8 mouse cellular contexts compared by ENCODE assay signal in the genomic region with DNA sequence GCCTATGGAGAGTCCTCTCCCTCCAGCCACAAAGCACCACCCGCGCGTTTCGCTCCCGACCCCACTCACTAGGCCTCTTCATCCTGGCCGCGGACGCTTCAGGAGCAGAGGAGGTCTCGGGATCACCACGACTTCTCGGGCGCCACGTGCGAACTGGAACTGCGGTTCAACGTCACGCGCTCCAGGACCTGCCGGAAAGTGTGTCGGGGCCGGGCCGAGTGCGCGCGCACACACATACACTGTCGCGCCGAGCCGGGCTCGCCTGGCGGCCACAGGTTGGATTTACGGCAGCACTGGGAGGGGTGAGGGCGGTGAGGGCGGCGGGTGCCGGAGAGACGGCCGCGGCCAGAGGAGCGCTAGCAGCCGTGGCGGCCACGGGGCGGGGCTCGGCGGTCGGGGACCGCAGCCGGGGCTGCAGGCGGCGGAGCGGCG. TPM values are rescaled to one million over a fixed set of nuclear protein-coding genes. Genes with fewer than 3 reads are reported as not detected.
DNase-seq lines count a peak whose midpoint lies in the region; ATAC-seq lines count a peak whose summit lies in the region.

A gene (plus strand): TSS at position 279 of the 432 bp plus-strand sequence.
A gene (minus strand): TSS at position 293 of the 432 bp plus-strand sequence.

- H3K4me3 ChIP-seq in hindbrain, embryonic 11.5 days (ENCODE audit: low read depth, low read length): peak within 1 kb of the TSS; percentile 66

- WGBS in hindbrain, embryonic 11.5 days: under 1% methylated on average over 45 of the region's 53 CpGs

- H3K9ac ChIP-seq in hindbrain, embryonic 11.5 days (ENCODE audit: low read depth, low read length): peak within 1 kb of the TSS; percentile 93

- H3K27me3 ChIP-seq in hindbrain, embryonic 11.5 days (ENCODE audit: control insufficient read depth, insufficient read depth, low read length): no peaks in the 10 kb centered on the region

- peak within 1 kb of the TSS; percentile 63 for H3K4me2 ChIP-seq in hindbrain, embryonic 11.5 days (replicated peaks; ENCODE audit: low read depth, low read length)

- peak within 1 kb of the TSS; percentile 98 for H3K27ac ChIP-seq in hindbrain, embryonic 11.5 days (ENCODE audit: low read depth, low read length)

- 0 out of 2 replicates have a peak, but pooled peaks cover 4% of the 10 kb centered on the region for H3K4me1 ChIP-seq in hindbrain, embryonic 11.5 days (replicated peaks; ENCODE audit: control insufficient read depth, insufficient read depth, low read length)

- H3K36me3 ChIP-seq in hindbrain, embryonic 11.5 days (ENCODE audit: control insufficient read depth, insufficient read depth, low read length): no peaks in the 10 kb centered on the region; the same call in 1 of the 2 replicates

- H3K9me3 ChIP-seq in hindbrain, embryonic 11.5 days (ENCODE audit: control insufficient read depth, low read length): no peaks in the 10 kb centered on the region

- peak; percentile 94 for ATAC-seq in hindbrain, embryonic 11.5 days (ENCODE audit: low FRiP score)

- DNase-seq in MN1 (ENCODE audit: low spot score): peak; percentile 97
- DNase-seq in cerebellum, adult 9-10 months: peak; percentile 95
- DNase-seq in frontal cortex, adult 2 months (ENCODE audit: extremely low spot score in 1 of 2, low spot score in 1 of 2): peak; percentile 94 to 97
- peak; percentile 97 for DNase-seq in hindbrain, embryonic 11.5 days (ENCODE audit: low spot score)
- peak; percentile 96 to 98 for DNase-seq in layer of hippocampus, postnatal 10 days (ENCODE audit: low spot score in 2 of 2)
- peak; percentile 98 for DNase-seq in lung, postnatal 10 days
- peak; percentile 97 for DNase-seq in ovary, postnatal 36 days (ENCODE audit: low spot score)
- peak; percentile 96 for DNase-seq in thymus, postnatal 25 days

RNA-seq across cellular contexts. Expression of the first gene that starts in this region (rescaled TPM):
- 18.5 and 20.4 TPM in 2 replicates for polyA plus RNA-seq in frontal cortex, adult 2 months (2012; rRNA removed)
- polyA plus RNA-seq in hindbrain, embryonic 11.5 days (2014; fragmentation: Nextera tagmentation; extraction: Ambion mirVana): 125 and 139 TPM in 2 replicates
- 10 to 100 TPM; 71.0 to 71.2 TPM for total RNA-seq in layer of hippocampus, postnatal 10 days (2021)

RNA-seq across cellular contexts. Expression of the second gene that starts in this region (rescaled TPM):
- polyA plus RNA-seq in frontal cortex, adult 2 months (2012; rRNA removed): 61.6 and 64.0 TPM in 2 replicates
- polyA plus RNA-seq in hindbrain, embryonic 11.5 days (2014; fragmentation: Nextera tagmentation; extraction: Ambion mirVana): 82.6 and 85.6 TPM in 2 replicates
- 10 to 100 TPM; 54.4 to 66.8 TPM for total RNA-seq in layer of hippocampus, postnatal 10 days (2021)

Comparison
In these comparisons a context has a peak if more than half of its experiments do, and no peak if none do; other contexts are left out.
1. Peak in every context shown above with its lines: DNase-seq, ATAC-seq, H3K4me3 ChIP-seq and H3K27ac ChIP-seq.